Mouse (Mus musculus) heart, embryonic 13.5 days (tissue): ENCODE results near the gene Trim14. TPM values are rescaled to one million over a fixed set of nuclear protein-coding genes. Genes with fewer than 3 reads are reported as not detected.

Experiments used
- ATAC-seq: fragments of 200-750 bp; cut with Nextera tagmentation; 2 replicates; pipeline ENCODE4 v1.8.0; 2017; ENCODE audit warnings: moderate TSS enrichment; ENCODE audit not compliant: insufficient number of reproducible peaks, low FRiP score, low TSS enrichment; ENCODE audit errors: extremely low read depth
- H3K27ac ChIP-seq: fragments of 300-500 bp; sonication (generic); replicated peaks from 2 replicates; pipeline ENCODE4 v1.5.1; 2015; ENCODE audit warnings: moderate library complexity, mild to moderate bottlenecking, inconsistent platforms
- H3K27me3 ChIP-seq: fragments of 300-500 bp; sonication (generic); replicated peaks from 2 replicates; pipeline ENCODE4 v1.6.1; 2015; ENCODE audit warnings: mild to moderate bottlenecking, inconsistent platforms
- H3K36me3 ChIP-seq: fragments of 300-500 bp; sonication (generic); 2 replicates; pipeline ENCODE4 v1.6.1; 2015; ENCODE audit warnings: mild to moderate bottlenecking, inconsistent platforms
- H3K4me1 ChIP-seq: fragments of 300-500 bp; sonication (generic); 2 replicates; pipeline ENCODE4 v1.6.1; 2015; ENCODE audit warnings: inconsistent platforms
- H3K4me2 ChIP-seq: fragments of 300-500 bp; sonication (generic); 2 replicates; pipeline ENCODE4 v1.6.1; 2015; ENCODE audit warnings: inconsistent platforms, mild to moderate bottlenecking, moderate library complexity
- H3K4me3 ChIP-seq: fragments of 300-500 bp; sonication (generic); 2 replicates; pipeline ENCODE4 v1.5.1; 2015; ENCODE audit warnings: moderate library complexity, mild to moderate bottlenecking, inconsistent platforms
- H3K9ac ChIP-seq: fragments of 300-500 bp; sonication (generic); 2 replicates; pipeline ENCODE4 v1.6.1; 2015; ENCODE audit warnings: inconsistent platforms, mild to moderate bottlenecking, moderate library complexity
- H3K9me3 ChIP-seq: fragments of 300-500 bp; sonication (generic); 2 replicates; pipeline ENCODE4 v1.6.1; 2016; ENCODE audit warnings: inconsistent platforms
- WGBS: fragments of 180-500 bp; shearing (Covaris S2); methylation state at CpG from one replicate; pipeline ENCODE4 v1.1.7; 2015; ENCODE audit warnings: mixed read lengths; 5-methylcytosine and 5-hydroxymethylcytosine counted together
- polyA plus RNA-seq: library from polyadenylated mRNA; unstranded; fragments of >200 nt; fragmentation: Nextera tagmentation; extraction: Ambion mirVana; gene quantifications from 2 replicates; pipeline ENCODE4 v1.2.1, GENCODE M21; 2015

The Trim14 gene
- polyA plus RNA-seq, 1 experiment from 2014 or later = 1.7 TPM

- Histone ChIP-seq H3K36me3 (no peaks in the 10 kb centered on the region), H3K4me3 (no peak overlapping the region), H3K9ac (no peak overlapping the region), H3K4me1 (no peaks in the 10 kb centered on the region), H3K4me2 (no peak overlapping the region), H3K9me3 (no peaks in the 10 kb centered on the region), H3K27me3 (peaks cover 11% of the 10 kb centered on the region; the same call in 1 of the 2 replicates), H3K27ac (no peak overlapping the region)
- 77% methylated on average over 14 of the region's 14 CpGs for WGBS
- ATAC-seq = no peak
Observed at GRCm38 (mm10) chr4:46560069-46560705, 24.2 kb upstream of the Trim14 start.

GRCm38 (mm10) chr4:46558672-46559667, 23.0 kb upstream of the Trim14 start:
- Histone ChIP-seq H3K27me3 (peaks cover 11% of the 10 kb centered on the region; the same call in 1 of the 2 replicates), H3K27ac (no peak overlapping the region), H3K9me3 (no peaks in the 10 kb centered on the region), H3K4me1 (peaks cover 3% of the 10 kb centered on the region), H3K9ac (no peak overlapping the region), H3K36me3 (no peaks in the 10 kb centered on the region), H3K4me2 (no peak overlapping the region), H3K4me3 (no peak overlapping the region)
- ATAC-seq = no peak
- WGBS = 58% methylated on average over 22 of the region's 22 CpGs

- 71% methylated on average over 3 of the region's 3 CpGs for WGBS
- H3K4me3 ChIP-seq = no peak overlapping the region
- H3K4me2 ChIP-seq = no peak overlapping the region
- no peak overlapping the region for H3K9ac ChIP-seq
- peaks cover 7% of the 10 kb centered on the region for H3K4me1 ChIP-seq
- no peaks in the 10 kb centered on the region for H3K9me3 ChIP-seq
- ATAC-seq = no peak
- peaks cover 11% of the 10 kb centered on the region; the same call in 1 of the 2 replicates for H3K27me3 ChIP-seq
- no peak overlapping the region for H3K27ac ChIP-seq
- no peaks in the 10 kb centered on the region for H3K36me3 ChIP-seq
Observed at GRCm38 (mm10) chr4:46556933-46557332, 21.0 kb upstream of the Trim14 start.

- Histone ChIP-seq H3K9me3 (no peaks in the 10 kb centered on the region), H3K4me2 (no peak overlapping the region), H3K4me1 (peaks cover 7% of the 10 kb centered on the region), H3K4me3 (no peak overlapping the region), H3K27ac (no peak overlapping the region), H3K27me3 (peaks cover 11% of the 10 kb centered on the region; the same call in 1 of the 2 replicates), H3K9ac (no peak overlapping the region), H3K36me3 (no peaks in the 10 kb centered on the region)
- 86% methylated on average over 9 of the region's 9 CpGs for WGBS
- no peak for ATAC-seq
Observed at GRCm38 (mm10) chr4:46555762-46556161, 19.8 kb upstream of the Trim14 start.

GRCm38 (mm10) chr4:46554295-46555069, 18.5 kb upstream of the Trim14 start:
- Histone ChIP-seq H3K4me1 (peaks cover 7% of the 10 kb centered on the region), H3K36me3 (no peaks in the 10 kb centered on the region), H3K4me2 (no peak overlapping the region), H3K27me3 (peaks cover 11% of the 10 kb centered on the region; the same call in 1 of the 2 replicates), H3K9ac (no peak overlapping the region), H3K4me3 (no peak overlapping the region), H3K9me3 (no peaks in the 10 kb centered on the region), H3K27ac (peak overlapping the region; percentile 1; the same call in 1 of the 2 replicates)
- WGBS = 75% methylated on average over 10 of the region's 10 CpGs
- no peak for ATAC-seq

- no peak for ATAC-seq
- peaks cover 7% of the 10 kb centered on the region for H3K4me1 ChIP-seq
- peak overlapping the region; percentile 1; the same call in 1 of the 2 replicates for H3K27ac ChIP-seq
- no peaks in the 10 kb centered on the region for H3K9me3 ChIP-seq
- H3K36me3 ChIP-seq = no peaks in the 10 kb centered on the region
- H3K4me3 ChIP-seq = no peak overlapping the region
- WGBS = 34% methylated on average over 1 of the region's 1 CpGs
- H3K9ac ChIP-seq = no peak overlapping the region
- H3K27me3 ChIP-seq = peaks cover 8% of the 10 kb centered on the region; the same call in 1 of the 2 replicates
- H3K4me2 ChIP-seq = no peak overlapping the region
Observed at GRCm38 (mm10) chr4:46553864-46554263, 17.9 kb upstream of the Trim14 start.

- Histone ChIP-seq H3K9ac (no peak overlapping the region), H3K9me3 (no peaks in the 10 kb centered on the region), H3K27ac (no peak overlapping the region), H3K36me3 (no peaks in the 10 kb centered on the region), H3K4me2 (no peak overlapping the region), H3K27me3 (peaks cover 30% of the 10 kb centered on the region), H3K4me1 (peaks cover 7% of the 10 kb centered on the region), H3K4me3 (no peak overlapping the region)
- no peak for ATAC-seq
- WGBS = 61% methylated on average over 8 of the region's 8 CpGs
Observed at GRCm38 (mm10) chr4:46550406-46550805, 14.5 kb upstream of the Trim14 start.

- no peak overlapping the region for H3K4me2 ChIP-seq
- no peaks in the 10 kb centered on the region for H3K9me3 ChIP-seq
- no peaks in the 10 kb centered on the region for H3K36me3 ChIP-seq
- no peak overlapping the region for H3K27ac ChIP-seq
- WGBS = 66% methylated on average over 9 of the region's 10 CpGs
- peaks cover 7% of the 10 kb centered on the region for H3K4me1 ChIP-seq
- ATAC-seq = no peak
- no peak overlapping the region for H3K9ac ChIP-seq
- H3K27me3 ChIP-seq = peaks cover 34% of the 10 kb centered on the region
- no peak overlapping the region for H3K4me3 ChIP-seq
Observed at GRCm38 (mm10) chr4:46549979-46550378, 14.0 kb upstream of the Trim14 start.

- no peak overlapping the region for H3K27ac ChIP-seq
- H3K9ac ChIP-seq = no peak overlapping the region
- H3K4me3 ChIP-seq = no peak overlapping the region
- no peak for ATAC-seq
- no peaks in the 10 kb centered on the region for H3K9me3 ChIP-seq
- H3K27me3 ChIP-seq = peaks cover 34% of the 10 kb centered on the region
- 43% methylated on average over 6 of the region's 6 CpGs for WGBS
- no peaks in the 10 kb centered on the region for H3K36me3 ChIP-seq
- no peak overlapping the region for H3K4me2 ChIP-seq
- H3K4me1 ChIP-seq = no peaks in the 10 kb centered on the region
Observed at GRCm38 (mm10) chr4:46546709-46547108, 10.8 kb upstream of the Trim14 start.

- no peak overlapping the region for H3K4me3 ChIP-seq
- H3K27me3 ChIP-seq = peaks cover 38% of the 10 kb centered on the region
- no peak overlapping the region for H3K9ac ChIP-seq
- 12% methylated on average over 9 of the region's 9 CpGs for WGBS
- no peaks in the 10 kb centered on the region for H3K36me3 ChIP-seq
- ATAC-seq = no peak
- no peaks in the 10 kb centered on the region for H3K4me1 ChIP-seq
- no peak overlapping the region for H3K27ac ChIP-seq
- H3K9me3 ChIP-seq = no peaks in the 10 kb centered on the region
- H3K4me2 ChIP-seq = no peak overlapping the region
Observed at GRCm38 (mm10) chr4:46545498-46545897, 9.6 kb upstream of the Trim14 start.

- Histone ChIP-seq H3K36me3 (no peaks in the 10 kb centered on the region), H3K27me3 (peaks cover 50% of the 10 kb centered on the region)
- WGBS = 9% methylated on average over 1 of the region's 1 CpGs
Observed at GRCm38 (mm10) chr4:46544313-46544712, 8.4 kb upstream of the Trim14 start.

More at GRCm38 (mm10) chr4:46544313-46544712, 8.4 kb upstream of the Trim14 start:
- H3K9ac ChIP-seq = no peak overlapping the region
- no peak overlapping the region for H3K27ac ChIP-seq
- H3K4me2 ChIP-seq = no peak overlapping the region
- no peak overlapping the region for H3K4me3 ChIP-seq
- no peak for ATAC-seq
- no peaks in the 10 kb centered on the region for H3K4me1 ChIP-seq
- no peaks in the 10 kb centered on the region for H3K9me3 ChIP-seq
